Mouse (Mus musculus): ENCODE data around the gene Plac8.

Plac8 gene

GRCm38 (mm10) chr5:100578863-100579411 lies 6.9 kb upstream of the Plac8 start:
- in situ Hi-C loops (cut with MboI): no loop called here

GRCm38 (mm10) chr5:100574771-100575170 lies 2.7 kb upstream of the Plac8 start:
- in situ Hi-C loops (cut with MboI): no loop called here

GRCm38 (mm10) chr5:100573256-100573655 lies 1.2 kb upstream of the Plac8 start:
- in situ Hi-C loops (cut with MboI): no loop called here

GRCm38 (mm10) chr5:100570716-100571115 lies 1.3 kb downstream of the Plac8 start:
- in situ Hi-C loops (cut with MboI): no loop called here

GRCm38 (mm10) chr5:100569997-100570595 lies 1.9 kb downstream of the Plac8 start:
- in situ Hi-C loops (cut with MboI): no loop called here

DNA sequence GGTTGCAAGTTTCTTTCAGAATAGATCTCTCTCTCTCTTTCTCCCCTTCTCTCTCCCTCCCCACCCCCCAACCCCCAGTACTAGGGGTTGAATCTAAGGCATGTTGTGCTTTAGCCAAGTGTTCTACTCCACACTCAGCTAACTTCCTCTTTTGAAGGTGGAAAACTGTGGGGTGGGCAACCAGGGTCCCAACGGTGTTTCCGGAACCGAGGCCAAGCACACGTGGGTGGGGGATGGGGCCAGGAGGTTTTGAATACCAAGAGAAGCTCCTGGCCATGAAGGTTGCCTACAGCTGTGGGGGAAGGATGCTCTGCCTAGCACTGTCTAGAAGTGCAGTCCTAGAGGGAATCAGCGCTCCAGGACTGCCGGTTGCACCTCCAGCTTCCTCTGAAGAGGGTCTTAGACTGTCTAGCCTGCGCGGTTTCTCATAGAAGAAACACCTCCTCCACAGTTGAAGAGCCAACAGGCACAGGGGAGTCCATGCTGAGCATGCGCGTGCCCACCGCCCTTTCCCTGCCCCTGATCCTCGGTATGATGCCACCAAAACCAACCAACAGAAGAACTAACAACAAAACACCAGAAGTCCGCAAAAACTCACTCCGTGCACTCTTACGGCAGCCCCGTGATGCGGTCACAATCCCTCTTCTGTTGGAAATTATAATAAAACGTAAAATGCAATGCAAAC lies 2.7 kb downstream of the Plac8 start:
- in situ Hi-C loops (cut with MboI): no loop called here

DNA sequence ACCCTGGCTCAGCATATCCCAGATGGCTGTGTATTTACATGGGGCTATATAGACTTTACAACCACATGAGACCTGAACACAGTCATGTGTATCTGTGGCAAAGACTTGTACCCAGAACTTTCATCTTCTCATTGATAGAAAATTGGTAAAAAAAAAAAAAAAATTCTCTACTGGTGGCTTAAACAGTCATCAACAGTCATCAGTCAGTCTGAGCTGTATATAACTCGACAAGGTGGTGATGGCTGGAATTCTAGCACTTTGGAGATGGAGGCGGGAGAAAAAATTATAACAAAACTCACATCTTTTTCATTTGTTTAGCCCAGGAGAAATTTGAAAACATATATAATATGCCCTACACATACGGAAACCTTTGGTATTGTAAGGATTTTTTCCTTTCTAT lies 3.2 kb downstream of the Plac8 start:
- in situ Hi-C loops (cut with MboI): no loop called here

DNA sequence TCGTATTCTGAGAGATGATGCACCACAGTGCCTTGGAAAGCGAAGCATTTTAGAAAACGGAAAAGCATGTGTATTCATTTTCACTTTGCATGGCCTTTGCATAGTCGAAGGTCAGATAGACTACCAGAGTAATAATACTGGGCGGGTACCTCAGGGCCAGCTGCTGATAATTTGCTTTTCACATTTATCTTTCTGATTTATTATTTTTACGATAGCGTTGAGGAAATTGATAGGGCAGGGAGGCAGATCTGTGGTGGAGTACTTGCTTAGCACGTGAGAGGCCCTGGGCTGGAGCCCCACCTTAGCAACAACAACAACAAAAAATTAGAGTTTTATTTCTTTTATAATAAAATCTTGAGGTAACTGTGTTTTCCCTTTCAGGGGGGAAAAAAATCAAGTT lies 3.9 kb downstream of the Plac8 start:
- in situ Hi-C loops (cut with MboI): no loop called here

DNA sequence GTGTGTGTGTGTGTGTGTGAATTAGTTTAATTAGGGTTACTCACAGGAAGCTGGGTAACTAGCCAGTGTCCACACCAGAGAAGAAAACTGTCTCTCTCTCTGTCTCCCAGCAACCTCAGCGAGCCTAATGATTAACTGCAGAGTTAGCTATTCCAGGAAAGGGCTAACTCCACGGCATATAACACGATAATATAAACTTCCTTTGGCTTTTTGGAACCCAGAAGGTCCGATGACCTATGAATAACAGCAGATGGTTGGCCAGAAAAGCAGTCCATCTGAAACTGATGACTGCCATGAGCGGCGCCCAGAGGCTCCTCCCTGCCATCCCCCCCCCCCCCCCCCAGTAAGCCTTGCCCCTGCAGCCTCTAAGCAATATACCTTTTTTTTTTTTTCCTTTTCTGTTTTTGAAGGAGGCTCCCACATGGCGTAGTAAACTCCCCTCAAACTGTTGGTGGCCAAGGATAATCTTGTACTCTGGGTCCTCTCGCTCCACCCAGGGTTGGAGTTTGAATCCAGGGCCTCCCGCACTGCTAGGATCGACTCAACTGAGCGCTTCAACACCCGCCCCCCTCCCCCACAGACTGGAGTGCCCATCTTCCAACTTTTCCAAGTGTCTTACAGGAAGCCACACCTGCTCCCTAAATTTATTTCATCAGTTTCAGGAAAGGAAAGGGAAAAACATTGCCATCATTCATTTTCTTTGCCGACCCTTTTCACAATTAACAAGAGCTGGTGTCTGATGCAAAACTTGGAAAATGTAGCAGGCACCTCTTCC lies 4.6 kb downstream of the Plac8 start:
- in situ Hi-C loops (cut with MboI): no loop called here

DNA sequence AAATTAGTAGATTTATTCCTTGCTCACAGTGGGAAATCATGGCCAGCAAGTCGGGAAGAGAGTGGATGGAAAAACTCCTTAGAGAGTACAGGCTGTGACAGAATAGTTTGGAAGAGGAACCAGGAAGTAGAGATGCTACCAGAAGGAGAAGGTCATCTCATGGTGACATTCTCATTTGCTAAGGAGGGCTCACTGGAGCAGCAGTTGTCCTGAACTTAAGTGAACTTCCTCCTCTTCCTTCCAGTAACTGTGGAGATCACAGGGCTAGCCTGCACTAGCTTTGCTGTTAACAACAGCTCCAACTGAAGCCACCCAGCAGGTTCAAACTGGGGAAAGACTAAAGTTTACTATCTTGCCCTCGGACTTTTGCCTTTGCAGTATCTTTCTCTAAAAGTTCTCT lies 5.2 kb downstream of the Plac8 start:
- in situ Hi-C loops (cut with MboI): no loop called here

GRCm38 (mm10) chr5:100562702-100563101 lies 9.3 kb downstream of the Plac8 start:
- in situ Hi-C loops (cut with MboI): no loop called here

DNA sequence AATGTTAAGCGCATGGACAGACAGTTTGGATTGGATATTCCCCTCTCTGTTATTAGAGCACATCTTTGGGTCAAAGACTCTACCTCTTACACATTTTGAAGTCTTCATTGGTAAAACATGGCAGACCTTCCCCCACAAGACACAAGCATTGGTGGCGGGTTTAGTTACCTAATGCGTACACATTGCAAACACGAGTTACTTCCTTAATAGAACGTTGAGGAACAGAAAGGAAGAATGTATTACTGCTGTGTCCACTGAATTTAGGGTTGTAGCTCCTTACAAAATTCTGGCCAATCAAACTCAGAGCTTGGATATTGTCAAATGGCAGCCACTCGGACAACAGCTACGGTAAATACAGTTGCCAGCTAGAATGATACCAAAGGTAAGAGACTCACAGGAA lies 12.7 kb downstream of the Plac8 start:
- in situ Hi-C loops (cut with MboI): no loop called here

DNA sequence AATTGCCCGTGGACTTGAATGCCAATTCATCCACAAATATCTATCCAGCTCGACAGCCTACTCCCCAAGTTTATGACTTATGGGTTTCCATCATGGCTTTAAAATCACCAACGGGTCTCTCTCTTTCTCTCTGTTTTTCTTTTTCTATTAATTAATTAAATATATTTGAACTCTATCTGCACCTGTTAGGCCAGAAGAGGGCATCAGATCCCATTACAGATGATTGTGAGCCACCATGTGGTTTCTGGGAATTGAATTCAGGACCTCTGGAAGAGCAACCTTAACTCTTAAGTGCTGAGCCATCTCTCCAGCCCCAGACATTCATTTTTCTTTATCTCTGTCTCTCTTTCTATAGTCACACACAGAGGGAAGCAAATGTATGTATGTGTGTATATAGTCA lies 13.3 kb downstream of the Plac8 start:
- in situ Hi-C loops (cut with MboI): no loop called here

DNA sequence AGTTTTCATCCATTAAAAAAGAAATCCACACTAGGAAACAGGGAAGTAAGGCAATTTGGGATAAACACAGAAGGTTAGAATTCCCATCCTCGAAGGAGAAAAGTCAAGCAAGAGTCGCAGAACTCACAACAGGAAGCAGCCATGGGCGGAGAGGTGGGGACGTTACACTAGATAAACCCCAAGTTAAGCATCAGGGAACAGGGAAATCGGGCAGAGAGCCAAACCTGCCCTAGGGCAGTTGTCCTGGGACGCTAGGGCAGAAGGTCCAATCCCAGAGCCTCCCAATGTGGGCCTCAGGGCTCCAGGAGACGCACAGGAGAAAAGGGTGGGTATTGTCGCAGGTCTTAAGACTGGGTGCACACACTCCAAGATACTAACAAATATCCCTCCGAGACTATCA lies 14.5 kb downstream of the Plac8 start:
- in situ Hi-C loops (cut with MboI): no loop called here

GRCm38 (mm10) chr5:100557019-100557418 lies 15.0 kb downstream of the Plac8 start:
- in situ Hi-C loops (cut with MboI): no loop called here

DNA sequence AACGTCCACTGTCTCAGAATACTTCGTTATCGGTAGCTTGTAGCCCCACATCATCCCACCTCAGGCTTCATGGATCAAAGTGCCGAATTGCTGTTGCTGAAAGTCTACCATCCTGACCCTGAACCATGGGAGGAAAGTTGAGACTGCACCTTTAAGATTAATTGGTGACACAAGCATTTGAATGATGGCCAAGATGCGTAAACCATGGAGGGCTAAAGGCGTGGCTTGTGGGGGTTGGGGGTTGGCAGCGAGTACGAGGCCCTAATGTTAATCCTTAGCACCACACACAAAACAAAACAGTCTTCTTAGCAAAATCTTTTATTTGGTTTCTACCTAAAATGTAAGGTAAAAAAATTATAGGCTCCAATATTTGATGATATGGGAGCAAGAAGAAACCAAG lies 18.6 kb downstream of the Plac8 start:
- in situ Hi-C loops (cut with MboI): loop anchor here (5.0 kb wide), 1 partner anchor 109 kb away; no protein-coding TSS in a partner anchor

DNA sequence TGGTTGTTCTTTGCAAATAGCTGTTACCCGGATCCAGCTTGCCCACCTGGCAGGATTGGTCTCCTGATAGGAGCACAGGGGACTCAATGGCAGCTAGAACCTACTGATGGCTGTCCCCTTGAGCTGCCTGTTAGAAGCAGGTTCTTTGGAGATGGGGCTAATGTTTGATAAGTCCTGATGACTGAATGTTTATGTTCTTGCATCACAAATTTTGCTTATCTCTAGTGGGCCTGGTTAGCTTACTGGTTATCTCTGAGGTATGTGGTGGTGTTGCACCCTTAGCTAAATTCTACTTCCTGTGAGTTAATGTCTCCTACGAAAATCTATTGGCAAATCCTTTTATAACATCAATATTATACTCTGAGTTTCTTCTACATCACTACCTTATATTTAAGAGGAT lies 20.1 kb downstream of the Plac8 start:
- in situ Hi-C loops (cut with MboI): loop anchor here (5.0 kb wide), 1 partner anchor 110 kb away; no protein-coding TSS in a partner anchor

GRCm38 (mm10) chr5:100550151-100550550 lies 21.9 kb downstream of the Plac8 start:
- in situ Hi-C loops (cut with MboI): loop anchor here (5.0 kb wide), 1 partner anchor 112 kb away; no protein-coding TSS in a partner anchor

- in situ Hi-C loops (cut with MboI): no loop called here
Observed at GRCm38 (mm10) chr5:100549311-100549710, 22.7 kb downstream of the Plac8 start.

- in situ Hi-C loops (cut with MboI): no loop called here
Observed at GRCm38 (mm10) chr5:100548236-100548635, 23.8 kb downstream of the Plac8 start.

- in situ Hi-C loops (cut with MboI): no loop called here
Observed at GRCm38 (mm10) chr5:100546294-100547080, 25.6 kb downstream of the Plac8 start.

DNA sequence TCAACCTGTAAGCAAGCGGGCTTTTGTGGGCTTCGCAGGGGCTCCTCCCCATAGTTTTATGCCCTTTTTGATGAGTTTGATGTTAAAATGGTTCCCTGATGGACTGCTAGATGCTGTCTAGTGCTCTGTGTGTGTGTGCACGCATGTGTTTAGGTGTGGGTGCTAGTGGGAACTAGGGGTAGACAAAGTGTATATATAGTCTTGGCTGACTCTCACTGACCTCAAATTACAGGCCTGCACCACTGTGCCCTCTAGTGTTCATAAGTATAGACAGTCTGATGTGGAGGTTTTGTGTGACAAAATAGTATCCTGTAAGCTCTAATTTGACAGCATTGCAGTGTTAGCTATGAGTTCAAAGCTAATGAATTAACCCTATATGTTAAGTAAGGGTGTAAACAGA lies 35.4 kb downstream of the Plac8 start:
- in situ Hi-C loops (cut with MboI): no loop called here
